Mouse (Mus musculus): ENCODE data around the gene Cacna1s. TPM values are rescaled to one million over a fixed set of nuclear protein-coding genes. Genes with fewer than 3 reads are reported as not detected.
A peak's percentile ranks its signal among the peaks of the same experiment; 100 is the strongest.

Gene Cacna1s
- polyA plus RNA-seq, 1 experiment from 2014 or later, result 0.45 TPM

DNA sequence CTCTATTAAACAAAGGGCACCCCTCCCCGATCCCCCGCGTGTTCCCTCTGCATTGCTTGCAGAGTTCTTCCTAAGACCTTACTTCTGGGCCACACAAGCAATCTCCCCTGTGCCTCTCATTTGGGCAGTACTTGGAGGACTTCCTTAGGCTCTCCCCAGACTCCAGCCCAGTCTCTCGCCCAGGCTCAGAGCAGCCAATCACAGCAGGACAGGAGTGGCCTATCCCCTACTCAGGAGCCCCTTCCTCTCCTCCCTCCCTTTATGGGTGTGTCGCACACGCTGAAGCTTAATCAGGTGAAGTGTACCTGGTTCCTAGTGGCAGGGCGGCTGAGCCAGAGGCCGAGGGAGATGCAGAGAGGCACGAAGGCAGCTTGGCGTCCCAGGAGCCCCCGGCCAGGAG lies 12.1 kb upstream of the Cacna1s start:
- H3K4me2 ChIP-seq (ENCODE audit: low read length), result no peak overlapping the region
- H3K4me1 ChIP-seq (ENCODE audit: control insufficient read depth in 2 of 2, insufficient read depth in 2 of 2, low read length in 2 of 2), result peaks cover 3 to 5% of the 10 kb centered on the region in 2 experiments; a peak in 2 of 4 replicates
- no peak for ATAC-seq (ENCODE audit: insufficient number of reproducible peaks, insufficient read depth, low FRiP score, low read depth)
- H3K9ac ChIP-seq (ENCODE audit: low read length), result no peak overlapping the region
- H3K4me3 ChIP-seq (ENCODE audit: control insufficient read depth in 1 of 2, insufficient read depth in 1 of 2, low read depth in 1 of 2, low read length in 2 of 2), result no peak overlapping the region
- H3K9me3 ChIP-seq (ENCODE audit: control insufficient read depth, low read length), result no peaks in the 10 kb centered on the region
- H3K27ac ChIP-seq (replicated peaks in 1 of 2; ENCODE audit: control insufficient read depth in 1 of 2, insufficient read depth in 1 of 2, low read depth in 2 of 2, low read length in 2 of 2), result no peak overlapping the region
- peaks cover 2% of the 10 kb centered on the region for H3K36me3 ChIP-seq (ENCODE audit: control insufficient read depth, insufficient read depth, low read length)
- H3K27me3 ChIP-seq (ENCODE audit: control insufficient read depth, insufficient read depth, low read length), result peaks cover 9% of the 10 kb centered on the region
- WGBS, result 17% methylated on average over 11 of the region's 11 CpGs

DNA sequence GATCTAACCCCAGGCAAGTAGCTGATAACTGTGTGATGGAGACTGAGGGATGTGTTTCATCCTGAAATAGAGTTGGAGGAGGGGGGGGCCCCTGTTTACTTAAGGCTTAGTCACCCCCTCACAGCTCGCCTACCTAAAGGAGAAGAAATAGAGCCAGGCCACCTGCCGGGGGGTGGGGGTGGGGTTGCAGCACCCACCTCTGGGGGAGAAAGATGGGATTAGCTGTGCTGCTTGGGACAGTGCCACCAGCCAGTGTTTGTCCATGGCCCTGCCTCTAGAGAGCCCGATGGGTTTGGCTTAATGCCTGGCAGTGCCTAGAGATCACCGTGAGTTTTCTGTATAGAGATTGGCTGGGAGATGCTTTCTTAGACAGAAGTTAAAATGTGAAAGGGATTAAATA lies 11.7 kb upstream of the Cacna1s start:
- Histone ChIP-seq H3K4me3 (ENCODE audit: control insufficient read depth in 1 of 2, insufficient read depth in 1 of 2, low read depth in 1 of 2, low read length in 2 of 2) (no peak overlapping the region), H3K4me2 (ENCODE audit: low read length) (no peak overlapping the region), H3K4me1 (ENCODE audit: control insufficient read depth in 2 of 2, insufficient read depth in 2 of 2, low read length in 2 of 2) (peaks cover 3 to 5% of the 10 kb centered on the region in 2 experiments; a peak in 2 of 4 replicates), H3K9me3 (ENCODE audit: control insufficient read depth, low read length) (no peaks in the 10 kb centered on the region), H3K36me3 (ENCODE audit: control insufficient read depth, insufficient read depth, low read length) (no peaks in the 10 kb centered on the region), H3K27me3 (ENCODE audit: control insufficient read depth, insufficient read depth, low read length) (peaks cover 9% of the 10 kb centered on the region), H3K27ac (replicated peaks in 1 of 2; ENCODE audit: control insufficient read depth in 1 of 2, insufficient read depth in 1 of 2, low read depth in 2 of 2, low read length in 2 of 2) (no peak overlapping the region), H3K9ac (ENCODE audit: low read length) (no peak overlapping the region)
- WGBS, result 21% methylated on average over 4 of the region's 4 CpGs
- ATAC-seq (ENCODE audit: insufficient number of reproducible peaks, insufficient read depth, low FRiP score, low read depth), result no peak

DNA sequence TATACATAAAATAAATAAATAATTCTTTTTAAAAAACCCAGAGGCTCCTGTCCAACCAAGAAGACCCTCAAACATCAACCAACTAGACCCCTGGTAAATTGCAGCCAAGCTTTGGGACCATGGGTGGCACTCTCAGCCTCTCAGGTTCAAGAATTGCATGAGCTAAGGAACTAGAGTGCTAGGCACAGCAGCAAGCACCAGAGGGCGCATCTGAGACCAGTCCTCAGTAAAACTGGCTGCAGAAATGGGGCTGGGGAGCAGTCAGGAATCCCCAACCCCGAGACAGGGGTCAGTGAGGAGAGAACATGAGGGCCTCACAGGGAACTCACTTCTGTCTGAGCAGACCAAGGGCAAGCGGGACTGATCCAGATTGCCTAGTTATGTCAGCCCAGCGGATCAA lies 6.8 kb upstream of the Cacna1s start:
- WGBS, result 6% methylated on average over 4 of the region's 4 CpGs
- no peak overlapping the region for H3K9ac ChIP-seq (ENCODE audit: low read length)
- H3K4me2 ChIP-seq (ENCODE audit: low read length), result no peak overlapping the region
- no peaks in the 10 kb centered on the region for H3K9me3 ChIP-seq (ENCODE audit: control insufficient read depth, low read length)
- H3K27ac ChIP-seq (replicated peaks in 1 of 2; ENCODE audit: control insufficient read depth in 1 of 2, insufficient read depth in 1 of 2, low read depth in 2 of 2, low read length in 2 of 2), result no peak overlapping the region
- ATAC-seq (ENCODE audit: insufficient number of reproducible peaks, insufficient read depth, low FRiP score, low read depth), result no peak
- H3K4me3 ChIP-seq (ENCODE audit: control insufficient read depth in 1 of 2, insufficient read depth in 1 of 2, low read depth in 1 of 2, low read length in 2 of 2), result no peak overlapping the region
- peaks cover 35% of the 10 kb centered on the region for H3K27me3 ChIP-seq (ENCODE audit: control insufficient read depth, insufficient read depth, low read length)
- peaks cover 3 to 8% of the 10 kb centered on the region in 2 experiments; a peak in 3 of 4 replicates for H3K4me1 ChIP-seq (ENCODE audit: control insufficient read depth in 2 of 2, insufficient read depth in 2 of 2, low read length in 2 of 2)
- no peaks in the 10 kb centered on the region for H3K36me3 ChIP-seq (ENCODE audit: control insufficient read depth, insufficient read depth, low read length)

DNA sequence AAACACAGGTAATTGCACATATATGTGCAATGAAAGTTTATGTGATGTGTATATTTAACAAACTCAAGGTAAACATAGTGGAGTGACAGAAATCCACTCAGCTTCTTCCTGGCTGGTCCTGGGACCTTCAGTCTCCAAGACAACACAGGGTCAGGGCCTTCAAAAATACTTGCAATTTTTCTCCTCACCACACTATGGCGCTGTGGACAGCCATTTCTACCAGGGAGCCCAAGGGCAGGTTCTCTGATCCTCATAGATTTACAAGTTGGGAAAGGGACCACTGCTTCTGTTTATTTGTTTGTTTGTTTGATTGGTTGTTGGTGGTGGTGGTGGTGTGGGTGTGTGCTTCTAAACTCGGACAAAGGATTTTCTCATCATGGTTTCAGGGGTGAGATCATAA lies 5.1 kb upstream of the Cacna1s start:
- no peaks in the 10 kb centered on the region for H3K36me3 ChIP-seq (ENCODE audit: control insufficient read depth, insufficient read depth, low read length)
- H3K9ac ChIP-seq (ENCODE audit: low read length), result no peak overlapping the region
- no peak for ATAC-seq (ENCODE audit: insufficient number of reproducible peaks, insufficient read depth, low FRiP score, low read depth)
- no peak overlapping the region for H3K4me2 ChIP-seq (ENCODE audit: low read length)
- peaks cover 5 to 10% of the 10 kb centered on the region in 2 experiments; a peak in 3 of 4 replicates for H3K4me1 ChIP-seq (ENCODE audit: control insufficient read depth in 2 of 2, insufficient read depth in 2 of 2, low read length in 2 of 2)
- peaks cover 42% of the 10 kb centered on the region for H3K27me3 ChIP-seq (ENCODE audit: control insufficient read depth, insufficient read depth, low read length)
- no peak overlapping the region for H3K27ac ChIP-seq (replicated peaks in 1 of 2; ENCODE audit: control insufficient read depth in 1 of 2, insufficient read depth in 1 of 2, low read depth in 2 of 2, low read length in 2 of 2)
- no peaks in the 10 kb centered on the region for H3K9me3 ChIP-seq (ENCODE audit: control insufficient read depth, low read length)
- no peak overlapping the region for H3K4me3 ChIP-seq (ENCODE audit: control insufficient read depth in 1 of 2, insufficient read depth in 1 of 2, low read depth in 1 of 2, low read length in 2 of 2)
- WGBS, result 6% methylated on average over 2 of the region's 2 CpGs

DNA sequence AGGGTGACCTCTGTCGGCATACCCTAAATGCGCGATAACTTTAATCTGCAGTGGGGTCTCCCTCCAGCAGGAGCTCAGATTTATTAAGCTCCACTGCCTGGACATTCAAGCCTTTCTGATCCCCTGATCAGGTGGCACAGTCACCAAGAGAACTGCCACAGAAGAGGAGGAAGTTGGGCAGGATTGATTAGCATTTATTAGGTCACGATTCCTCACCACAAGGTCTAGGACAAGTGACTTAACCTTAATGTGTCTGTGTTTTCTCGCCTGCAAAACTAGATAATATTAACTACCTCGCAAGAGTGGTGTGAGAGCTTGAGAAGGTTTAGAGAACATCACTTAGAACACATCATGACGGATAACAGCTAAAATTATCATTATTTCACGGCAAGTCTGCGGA lies 4.7 kb upstream of the Cacna1s start:
- H3K27me3 ChIP-seq (ENCODE audit: control insufficient read depth, insufficient read depth, low read length), result peaks cover 46% of the 10 kb centered on the region
- no peak for ATAC-seq (ENCODE audit: insufficient number of reproducible peaks, insufficient read depth, low FRiP score, low read depth)
- H3K9me3 ChIP-seq (ENCODE audit: control insufficient read depth, low read length), result no peaks in the 10 kb centered on the region
- H3K9ac ChIP-seq (ENCODE audit: low read length), result no peak overlapping the region
- WGBS, result 74% methylated on average over 9 of the region's 9 CpGs
- no peak overlapping the region for H3K4me2 ChIP-seq (ENCODE audit: low read length)
- no peaks in the 10 kb centered on the region for H3K36me3 ChIP-seq (ENCODE audit: control insufficient read depth, insufficient read depth, low read length)
- peaks cover 9 to 15% of the 10 kb centered on the region in 2 experiments; a peak in 3 of 4 replicates for H3K4me1 ChIP-seq (ENCODE audit: control insufficient read depth in 2 of 2, insufficient read depth in 2 of 2, low read length in 2 of 2)
- no peak overlapping the region for H3K27ac ChIP-seq (replicated peaks in 1 of 2; ENCODE audit: control insufficient read depth in 1 of 2, insufficient read depth in 1 of 2, low read depth in 2 of 2, low read length in 2 of 2)
- H3K4me3 ChIP-seq (ENCODE audit: control insufficient read depth in 1 of 2, insufficient read depth in 1 of 2, low read depth in 1 of 2, low read length in 2 of 2), result no peak overlapping the region

DNA sequence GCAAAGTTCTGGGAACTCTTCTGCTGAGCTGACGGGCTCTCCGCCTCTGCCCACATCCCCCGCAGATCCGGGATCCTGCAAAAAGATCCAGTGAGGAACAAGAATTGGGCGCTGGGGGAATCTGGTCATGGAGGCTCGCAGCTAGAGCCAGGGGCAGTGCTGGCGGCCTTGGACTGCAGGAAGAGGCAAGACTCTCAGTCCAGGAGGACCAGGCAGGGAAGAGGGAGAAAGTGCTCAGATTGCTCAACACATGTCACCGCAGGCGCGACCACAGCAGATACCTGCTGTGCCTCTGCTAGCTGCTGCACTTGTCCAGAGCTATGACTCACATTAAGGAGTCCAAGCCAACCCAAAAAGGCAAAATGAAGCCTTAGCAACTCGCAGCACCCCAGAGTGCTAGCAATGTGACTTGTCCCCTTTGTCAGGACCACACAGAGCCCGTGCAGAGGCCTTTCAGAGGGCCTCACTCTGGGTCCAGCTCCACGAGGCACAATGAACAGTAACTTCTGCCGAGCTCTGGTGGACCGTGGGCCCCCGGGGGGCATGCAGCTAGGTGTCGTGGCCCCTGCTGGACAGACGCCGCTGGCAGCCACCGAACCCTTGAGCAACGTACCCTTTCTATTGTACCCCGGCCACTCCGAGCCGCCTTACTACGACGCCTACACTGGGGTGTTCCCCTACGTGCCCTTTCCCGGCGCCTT lies 2.1 kb upstream of the Cacna1s start, which contains the start of gene Ascl5:
TSS of gene Ascl5 (plus strand) at position 493 of the 701 bp plus-strand sequence.
- no peak within 1 kb of the TSS for H3K27ac ChIP-seq (replicated peaks in 1 of 2; ENCODE audit: control insufficient read depth in 1 of 2, insufficient read depth in 1 of 2, low read depth in 2 of 2, low read length in 2 of 2)
- H3K4me3 ChIP-seq (ENCODE audit: control insufficient read depth in 1 of 2, insufficient read depth in 1 of 2, low read depth in 1 of 2, low read length in 2 of 2), result peak within 1 kb of the TSS; percentile 12 to 33; a peak in 3 of 4 replicates
- no peak for ATAC-seq (ENCODE audit: insufficient number of reproducible peaks, insufficient read depth, low FRiP score, low read depth)
- H3K27me3 ChIP-seq (ENCODE audit: control insufficient read depth, insufficient read depth, low read length), result peaks cover 47% of the 10 kb centered on the region
- H3K36me3 ChIP-seq (ENCODE audit: control insufficient read depth, insufficient read depth, low read length), result no peaks in the 10 kb centered on the region
- peak within 1 kb of the TSS; percentile 60 for H3K4me2 ChIP-seq (ENCODE audit: low read length)
- H3K4me1 ChIP-seq (ENCODE audit: control insufficient read depth in 2 of 2, insufficient read depth in 2 of 2, low read length in 2 of 2), result peaks cover 15% of the 10 kb centered on the region in 2 experiments
- 22% methylated on average over 29 of the region's 29 CpGs for WGBS
- no peaks in the 10 kb centered on the region for H3K9me3 ChIP-seq (ENCODE audit: control insufficient read depth, low read length)
- 0 out of 2 replicates have a peak within 1 kb of the TSS, but pooled peaks have one; percentile 12 for H3K9ac ChIP-seq (ENCODE audit: low read length)

DNA sequence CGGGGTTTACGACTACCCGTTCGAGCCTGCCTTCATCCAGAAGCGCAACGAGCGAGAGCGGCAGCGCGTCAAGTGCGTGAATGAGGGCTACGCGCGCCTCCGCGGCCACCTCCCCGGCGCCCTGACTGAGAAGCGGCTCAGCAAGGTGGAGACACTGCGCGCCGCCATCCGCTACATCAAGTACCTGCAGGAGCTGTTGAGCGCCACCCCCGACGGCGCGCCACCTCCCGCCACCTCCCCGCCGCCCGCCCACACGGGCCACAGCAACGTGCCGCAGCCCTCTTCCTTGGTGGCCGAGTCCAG lies 1.6 kb upstream of the Cacna1s start:
- Histone ChIP-seq H3K4me1 (ENCODE audit: control insufficient read depth in 2 of 2, insufficient read depth in 2 of 2, low read length in 2 of 2) (peaks cover 15% of the 10 kb centered on the region in 2 experiments), H3K36me3 (ENCODE audit: control insufficient read depth, insufficient read depth, low read length) (no peaks in the 10 kb centered on the region), H3K27me3 (ENCODE audit: control insufficient read depth, insufficient read depth, low read length) (peaks cover 47% of the 10 kb centered on the region), H3K9ac (ENCODE audit: low read length) (0 out of 2 replicates have a peak overlapping the region, but pooled peaks have one; percentile 12), H3K4me3 (ENCODE audit: control insufficient read depth in 1 of 2, insufficient read depth in 1 of 2, low read depth in 1 of 2, low read length in 2 of 2) (peak overlapping the region; percentile 12 to 33; a peak in 3 of 4 replicates), H3K9me3 (ENCODE audit: control insufficient read depth, low read length) (no peaks in the 10 kb centered on the region), H3K4me2 (ENCODE audit: low read length) (peak overlapping the region; percentile 60), H3K27ac (replicated peaks in 1 of 2; ENCODE audit: control insufficient read depth in 1 of 2, insufficient read depth in 1 of 2, low read depth in 2 of 2, low read length in 2 of 2) (no peak overlapping the region)
- WGBS, result under 1% methylated on average over 31 of the region's 36 CpGs
- ATAC-seq (ENCODE audit: insufficient number of reproducible peaks, insufficient read depth, low FRiP score, low read depth), result no peak

All from heart, embryonic 14.5 days (tissue).